Mouse (Mus musculus): ENCODE measurements around the gene Tmem82. TPM values are rescaled to one million over a fixed set of nuclear protein-coding genes. Genes with fewer than 3 reads are reported as not detected.

The Tmem82 gene
- polyA plus RNA-seq (2014; fragmentation: Nextera tagmentation; extraction: Ambion mirVana) = 3.3 and 3.7 TPM in 2 replicates

- Histone ChIP-seq H3K27me3 (replicated peaks; ENCODE audit: control insufficient read depth, insufficient read depth, low read length) (no peaks in the 10 kb centered on the region), H3K27ac (ENCODE audit: low read depth, low read length) (no peak within 1 kb of the TSS), H3K36me3 (ENCODE audit: control insufficient read depth, insufficient read depth, low read length) (no peaks in the 10 kb centered on the region), H3K4me2 (peak within 1 kb of the TSS; percentile 74), H3K9me3 (ENCODE audit: control insufficient read depth, low read length) (no peaks in the 10 kb centered on the region), H3K9ac (ENCODE audit: low read depth, low read length) (peak within 1 kb of the TSS; percentile 26), H3K4me3 (ENCODE audit: low read depth, low read length) (peak within 1 kb of the TSS; percentile 51), H3K4me1 (replicated peaks; ENCODE audit: control insufficient read depth, insufficient read depth, low read length) (peaks cover 11% of the 10 kb centered on the region; the same call in 1 of the 2 replicates)
- 30% methylated on average over 19 of the region's 20 CpGs for WGBS
- ATAC-seq (replicated peaks; ENCODE audit: low FRiP score) = no peak
- DNase-seq (ENCODE audit: low spot score) = peak; percentile 60
These were observed at the start of gene Tmem82 for GRCm38 (mm10) chr4:141618565-141619243. Gene Tmem82 (minus strand): TSS chr4:141618633.

- DNase-seq (ENCODE audit: low spot score) = no peak
- no peaks in the 10 kb centered on the region for H3K9me3 ChIP-seq (ENCODE audit: control insufficient read depth, low read length)
- WGBS = 72% methylated on average over 8 of the region's 8 CpGs
- H3K4me2 ChIP-seq = peak within 1 kb of the TSS; percentile 96
- H3K27me3 ChIP-seq (replicated peaks; ENCODE audit: control insufficient read depth, insufficient read depth, low read length) = no peaks in the 10 kb centered on the region
- 0 out of 2 replicates have a peak, but pooled peaks cover 2% of the 10 kb centered on the region for H3K36me3 ChIP-seq (ENCODE audit: control insufficient read depth, insufficient read depth, low read length)
- peak within 1 kb of the TSS; percentile 92 for H3K4me3 ChIP-seq (ENCODE audit: low read depth, low read length)
- 0 out of 2 replicates have a peak, but pooled peaks have one; percentile 18 for ATAC-seq (replicated peaks; ENCODE audit: low FRiP score)
- peak within 1 kb of the TSS; percentile 89 for H3K9ac ChIP-seq (ENCODE audit: low read depth, low read length)
- peak within 1 kb of the TSS; percentile 48; the same call in 1 of the 2 replicates for H3K27ac ChIP-seq (ENCODE audit: low read depth, low read length)
- H3K4me1 ChIP-seq (replicated peaks; ENCODE audit: control insufficient read depth, insufficient read depth, low read length) = peaks cover 13% of the 10 kb centered on the region
These were observed 46.4 kb upstream of the Tmem82 start, which contains the start of gene Plekhm2 for GRCm38 (mm10) chr4:141664799-141665198. Gene Plekhm2 (minus strand): TSS chr4:141664899.

DNA sequence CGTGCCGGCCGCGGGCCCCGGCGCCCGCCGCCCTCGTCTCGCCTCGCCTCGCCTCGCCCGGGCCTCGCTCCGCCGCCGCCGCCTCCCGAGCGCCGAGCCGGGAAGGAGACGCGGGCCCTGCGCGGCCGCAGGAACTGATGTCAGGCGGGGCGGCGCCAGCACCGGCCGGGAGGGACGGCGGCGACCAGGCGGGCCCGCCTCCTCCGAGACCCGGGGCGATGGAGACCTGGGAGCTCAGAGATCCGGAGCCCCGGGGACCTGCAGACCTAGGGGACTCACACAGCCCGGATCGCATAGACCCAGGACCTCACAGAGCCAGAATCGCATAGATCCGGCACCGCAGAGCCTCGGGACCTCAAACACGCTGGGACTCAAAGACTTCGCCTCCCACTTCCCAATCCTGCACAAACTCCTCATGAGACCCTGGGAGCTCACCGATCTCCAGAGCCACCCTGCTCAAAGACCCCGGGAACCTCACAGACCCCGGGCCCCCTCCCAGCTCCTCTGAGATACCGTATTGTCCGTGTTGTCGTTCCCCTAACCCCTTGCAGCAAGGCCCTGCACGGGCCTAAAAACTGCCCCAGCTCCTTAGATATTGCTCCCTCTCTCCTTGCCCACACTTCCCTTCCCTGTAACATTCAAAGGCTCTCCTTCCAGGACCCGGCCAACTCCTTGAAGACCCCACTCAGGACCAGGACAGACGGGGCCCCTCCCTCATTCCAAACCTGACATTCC is 45.7 kb upstream of the Tmem82 start:
- ATAC-seq (replicated peaks; ENCODE audit: low FRiP score) (peak; percentile 85), DNase-seq (ENCODE audit: low spot score) (peak; percentile 73)
- peak overlapping the region; percentile 92 for H3K4me3 ChIP-seq (ENCODE audit: low read depth, low read length)
- H3K9ac ChIP-seq (ENCODE audit: low read depth, low read length) = peak overlapping the region; percentile 89
- H3K36me3 ChIP-seq (ENCODE audit: control insufficient read depth, insufficient read depth, low read length) = 0 out of 2 replicates have a peak, but pooled peaks cover 2% of the 10 kb centered on the region
- peaks cover 13% of the 10 kb centered on the region for H3K4me1 ChIP-seq (replicated peaks; ENCODE audit: control insufficient read depth, insufficient read depth, low read length)
- no peaks in the 10 kb centered on the region for H3K9me3 ChIP-seq (ENCODE audit: control insufficient read depth, low read length)
- peak overlapping the region; percentile 96 for H3K4me2 ChIP-seq
- peak overlapping the region; percentile 48; the same call in 1 of the 2 replicates for H3K27ac ChIP-seq (ENCODE audit: low read depth, low read length)
- no peaks in the 10 kb centered on the region for H3K27me3 ChIP-seq (replicated peaks; ENCODE audit: control insufficient read depth, insufficient read depth, low read length)
- 2% methylated on average over 55 of the region's 60 CpGs for WGBS

GRCm38 (mm10) chr4:141663122-141663931 is 44.9 kb upstream of the Tmem82 start:
- H3K36me3 ChIP-seq (ENCODE audit: control insufficient read depth, insufficient read depth, low read length) = 0 out of 2 replicates have a peak, but pooled peaks cover 2% of the 10 kb centered on the region
- 5% methylated on average over 47 of the region's 47 CpGs for WGBS
- H3K9ac ChIP-seq (ENCODE audit: low read depth, low read length) = peak overlapping the region; percentile 89
- peak overlapping the region; percentile 48 for H3K27ac ChIP-seq (ENCODE audit: low read depth, low read length)
- H3K9me3 ChIP-seq (ENCODE audit: control insufficient read depth, low read length) = no peaks in the 10 kb centered on the region
- H3K4me2 ChIP-seq = peak overlapping the region; percentile 96
- peaks cover 13% of the 10 kb centered on the region for H3K4me1 ChIP-seq (replicated peaks; ENCODE audit: control insufficient read depth, insufficient read depth, low read length)
- ATAC-seq (replicated peaks; ENCODE audit: low FRiP score) (peak; percentile 33), DNase-seq (ENCODE audit: low spot score) (peak; percentile 59)
- no peaks in the 10 kb centered on the region for H3K27me3 ChIP-seq (replicated peaks; ENCODE audit: control insufficient read depth, insufficient read depth, low read length)
- peak overlapping the region; percentile 92 for H3K4me3 ChIP-seq (ENCODE audit: low read depth, low read length)

DNA sequence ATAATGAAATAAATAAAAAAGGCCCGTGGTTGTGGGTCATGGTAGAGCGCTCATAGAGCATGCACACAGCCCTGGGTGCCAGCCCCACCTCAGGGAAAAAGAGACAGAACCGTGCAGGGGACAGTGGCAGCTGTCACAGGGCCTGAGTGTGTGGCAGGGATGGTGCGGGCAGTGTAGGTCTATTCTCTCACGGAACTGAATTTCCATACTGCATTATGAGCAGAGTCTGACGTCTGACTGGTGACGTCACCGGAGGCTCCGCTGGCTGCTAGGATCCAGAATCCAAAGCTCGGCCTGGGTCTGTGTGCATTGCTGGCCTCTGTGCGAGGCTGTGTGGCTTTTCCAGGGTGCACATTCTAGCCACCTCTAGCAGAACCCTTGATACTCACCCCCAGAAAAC is 42.5 kb upstream of the Tmem82 start:
- H3K4me2 ChIP-seq = no peak overlapping the region
- H3K36me3 ChIP-seq (ENCODE audit: control insufficient read depth, insufficient read depth, low read length) = 0 out of 2 replicates have a peak, but pooled peaks cover 4% of the 10 kb centered on the region
- no peaks in the 10 kb centered on the region for H3K27me3 ChIP-seq (replicated peaks; ENCODE audit: control insufficient read depth, insufficient read depth, low read length)
- H3K4me1 ChIP-seq (replicated peaks; ENCODE audit: control insufficient read depth, insufficient read depth, low read length) = peaks cover 13% of the 10 kb centered on the region
- WGBS = 90% methylated on average over 11 of the region's 11 CpGs
- DNase-seq (ENCODE audit: low spot score) = no peak
- H3K9ac ChIP-seq (ENCODE audit: low read depth, low read length) = no peak overlapping the region
- no peak for ATAC-seq (replicated peaks; ENCODE audit: low FRiP score)
- H3K27ac ChIP-seq (ENCODE audit: low read depth, low read length) = no peak overlapping the region
- no peak overlapping the region for H3K4me3 ChIP-seq (ENCODE audit: low read depth, low read length)
- no peaks in the 10 kb centered on the region for H3K9me3 ChIP-seq (ENCODE audit: control insufficient read depth, low read length)

GRCm38 (mm10) chr4:141659739-141660138 is 41.3 kb upstream of the Tmem82 start:
- Histone ChIP-seq H3K9me3 (ENCODE audit: control insufficient read depth, low read length) (no peaks in the 10 kb centered on the region), H3K4me3 (ENCODE audit: low read depth, low read length) (no peak overlapping the region), H3K36me3 (ENCODE audit: control insufficient read depth, insufficient read depth, low read length) (0 out of 2 replicates have a peak, but pooled peaks cover 4% of the 10 kb centered on the region), H3K4me1 (replicated peaks; ENCODE audit: control insufficient read depth, insufficient read depth, low read length) (peaks cover 13% of the 10 kb centered on the region), H3K9ac (ENCODE audit: low read depth, low read length) (no peak overlapping the region), H3K27ac (ENCODE audit: low read depth, low read length) (no peak overlapping the region), H3K4me2 (no peak overlapping the region), H3K27me3 (replicated peaks; ENCODE audit: control insufficient read depth, insufficient read depth, low read length) (no peaks in the 10 kb centered on the region)
- DNase-seq (ENCODE audit: low spot score) (no peak), ATAC-seq (replicated peaks; ENCODE audit: low FRiP score) (no peak)
- 71% methylated on average over 4 of the region's 4 CpGs for WGBS

DNA sequence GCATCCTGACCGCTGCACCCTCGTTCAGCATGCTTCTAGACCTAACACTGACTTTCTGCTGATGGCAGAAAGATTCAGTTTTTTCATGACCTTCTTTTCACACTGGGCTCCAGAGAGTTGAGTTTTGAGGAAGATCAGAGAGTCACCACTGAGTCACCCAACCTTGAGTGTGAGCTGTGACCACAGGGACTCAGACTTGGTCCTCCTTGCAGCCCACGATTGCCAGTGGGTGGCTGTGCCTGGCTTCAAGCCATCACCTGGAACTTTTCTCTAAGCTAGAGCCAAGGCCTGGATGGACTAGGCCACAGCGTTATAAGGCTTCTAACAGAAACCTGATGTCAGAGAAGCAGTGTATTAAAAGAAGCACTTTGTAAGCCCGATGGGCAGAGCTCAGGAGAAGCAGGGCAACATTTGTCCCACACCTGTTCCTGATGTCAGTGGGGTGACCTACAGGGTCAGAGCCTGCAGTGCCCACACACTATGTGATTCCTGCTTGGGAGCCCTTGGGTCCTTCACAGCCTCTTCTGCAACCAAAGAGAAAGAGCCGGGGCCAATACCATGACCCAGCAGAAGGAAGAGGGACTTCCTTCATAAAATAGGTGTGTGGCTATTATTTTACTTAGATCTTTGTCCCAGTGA is 40.5 kb upstream of the Tmem82 start:
- H3K36me3 ChIP-seq (ENCODE audit: control insufficient read depth, insufficient read depth, low read length) = peaks cover 5% of the 10 kb centered on the region; the same call in 1 of the 2 replicates

GRCm38 (mm10) chr4:141656932-141657331 is 38.5 kb upstream of the Tmem82 start:
- DNase-seq (ENCODE audit: low spot score) = no peak
- H3K4me2 ChIP-seq = no peak overlapping the region
- H3K27ac ChIP-seq (ENCODE audit: low read depth, low read length) = no peak overlapping the region
- no peaks in the 10 kb centered on the region; the same call in 1 of the 2 replicates for H3K4me1 ChIP-seq (replicated peaks; ENCODE audit: control insufficient read depth, insufficient read depth, low read length)
- no peak for ATAC-seq (replicated peaks; ENCODE audit: low FRiP score)
- peaks cover 9% of the 10 kb centered on the region; the same call in 1 of the 2 replicates for H3K36me3 ChIP-seq (ENCODE audit: control insufficient read depth, insufficient read depth, low read length)
- no peaks in the 10 kb centered on the region for H3K27me3 ChIP-seq (replicated peaks; ENCODE audit: control insufficient read depth, insufficient read depth, low read length)
- H3K9ac ChIP-seq (ENCODE audit: low read depth, low read length) = no peak overlapping the region
- H3K9me3 ChIP-seq (ENCODE audit: control insufficient read depth, low read length) = no peaks in the 10 kb centered on the region
- 86% methylated on average over 8 of the region's 8 CpGs for WGBS
- no peak overlapping the region for H3K4me3 ChIP-seq (ENCODE audit: low read depth, low read length)

More for the DNA sequence above, 40.5 kb upstream of the Tmem82 start:
- Histone ChIP-seq H3K27me3 (replicated peaks; ENCODE audit: control insufficient read depth, insufficient read depth, low read length) (no peaks in the 10 kb centered on the region), H3K9ac (ENCODE audit: low read depth, low read length) (no peak overlapping the region), H3K4me1 (replicated peaks; ENCODE audit: control insufficient read depth, insufficient read depth, low read length) (peaks cover 9% of the 10 kb centered on the region), H3K27ac (ENCODE audit: low read depth, low read length) (no peak overlapping the region), H3K9me3 (ENCODE audit: control insufficient read depth, low read length) (no peaks in the 10 kb centered on the region), H3K4me2 (no peak overlapping the region), H3K4me3 (ENCODE audit: low read depth, low read length) (no peak overlapping the region)
- WGBS = 88% methylated on average over 6 of the region's 6 CpGs
- DNase-seq (ENCODE audit: low spot score) (no peak), ATAC-seq (replicated peaks; ENCODE audit: low FRiP score) (no peak)
